Mouse (Mus musculus) cortical plate, adult 2 months (tissue): ENCODE results near the gene Lama5. TPM values are rescaled to one million over a fixed set of nuclear protein-coding genes. Genes with fewer than 3 reads are reported as not detected.

ENCODE experiments used
- H3K27ac ChIP-seq: fragments of 200-500 bp; 2 replicates; pipeline ENCODE4 v1.5.1; 2012; ENCODE audit warnings: low read length, control low read depth, inconsistent platforms; ENCODE audit not compliant: insufficient read depth
- H3K4me1 ChIP-seq: fragments of 200-500 bp; 2 replicates; pipeline ENCODE4 v1.6.1; 2011; ENCODE audit warnings: low read length; ENCODE audit not compliant: control insufficient read depth, insufficient read depth
- H3K4me3 ChIP-seq: fragments of 200-500 bp; 2 replicates; pipeline ENCODE4 v1.5.1; 2011; ENCODE audit warnings: mild to moderate bottlenecking, low read length, control low read depth; ENCODE audit not compliant: insufficient read depth
- CTCF ChIP-seq: fragments of 200-500 bp; IDR thresholded peaks from 2 replicates; pipeline ENCODE4 v1.5.1; 2011; ENCODE audit warnings: mild to moderate bottlenecking, control low read depth, low read length; ENCODE audit not compliant: insufficient read depth; ENCODE audit errors: extremely low read depth
- POLR2A ChIP-seq: fragments of 200-500 bp; IDR thresholded peaks from 2 replicates; pipeline ENCODE4 v1.6.1; 2011; ENCODE audit warnings: mild to moderate bottlenecking, low read length, control low read depth; ENCODE audit not compliant: insufficient read depth; ENCODE audit errors: extremely low read depth
- polyA plus RNA-seq: library from polyadenylated mRNA; depleted of rRNA; stranded (reverse); fragments of >200 nt; gene quantifications from 2 replicates; pipeline ENCODE4 v1.2.3, GENCODE M21; 2012

Gene Lama5
- polyA plus RNA-seq, 1 experiment = 6.0 TPM

DNA sequence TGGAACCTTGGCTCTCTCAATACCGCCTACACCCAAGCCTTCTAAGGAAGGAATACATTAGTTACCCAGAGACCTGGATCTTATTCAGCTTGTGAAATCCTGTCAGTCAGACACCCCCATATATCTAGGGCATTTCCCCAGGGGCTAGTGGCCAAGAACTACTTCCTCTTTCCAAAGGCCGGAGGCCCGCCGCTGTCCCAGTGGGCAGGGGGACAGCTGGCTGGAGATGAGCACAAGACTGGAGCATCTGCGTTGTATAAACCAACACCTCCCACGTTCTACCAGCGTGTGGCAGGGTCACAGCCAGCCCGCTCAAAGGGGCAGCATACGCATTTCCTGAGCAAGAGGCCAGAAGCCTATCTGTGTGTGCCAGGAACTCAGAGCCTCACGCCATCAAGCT is 22.9 kb downstream of the Lama5 start:
- Histone ChIP-seq H3K4me3 (no peak overlapping the region), H3K27ac (no peak overlapping the region), H3K4me1 (no peaks in the 10 kb centered on the region)
- TF ChIP-seq CTCF (no peak), POLR2A (no peak)

- TF ChIP-seq POLR2A (no peak), CTCF (no peak)
- H3K27ac ChIP-seq = no peak overlapping the region
- no peak overlapping the region for H3K4me3 ChIP-seq
- H3K4me1 ChIP-seq = no peaks in the 10 kb centered on the region
Observed at GRCm38 (mm10) chr2:180202263-180202662, 23.4 kb downstream of the Lama5 start.

DNA sequence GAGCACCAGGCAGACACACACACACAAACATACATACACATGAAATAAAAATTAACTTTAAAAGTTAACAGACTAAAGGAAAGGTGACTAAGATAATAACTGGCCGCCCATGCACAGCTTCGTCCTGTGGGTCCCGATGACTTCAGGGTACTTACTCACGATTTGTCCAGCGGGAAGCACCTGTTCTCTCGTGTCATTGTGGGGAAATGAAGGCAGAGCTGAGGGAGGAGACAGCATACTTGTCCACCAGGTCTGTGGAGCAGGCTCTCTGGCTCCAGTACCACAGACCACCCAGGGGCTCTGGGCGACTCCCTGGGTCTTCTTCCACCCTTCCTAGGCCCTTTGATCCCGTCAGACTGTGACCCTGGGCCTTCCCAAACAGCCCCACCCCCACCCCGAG is 24.4 kb downstream of the Lama5 start:
- TF ChIP-seq CTCF = no peak
- Histone ChIP-seq H3K4me1 (no peaks in the 10 kb centered on the region), H3K27ac (no peak overlapping the region), H3K4me3 (no peak overlapping the region)

DNA sequence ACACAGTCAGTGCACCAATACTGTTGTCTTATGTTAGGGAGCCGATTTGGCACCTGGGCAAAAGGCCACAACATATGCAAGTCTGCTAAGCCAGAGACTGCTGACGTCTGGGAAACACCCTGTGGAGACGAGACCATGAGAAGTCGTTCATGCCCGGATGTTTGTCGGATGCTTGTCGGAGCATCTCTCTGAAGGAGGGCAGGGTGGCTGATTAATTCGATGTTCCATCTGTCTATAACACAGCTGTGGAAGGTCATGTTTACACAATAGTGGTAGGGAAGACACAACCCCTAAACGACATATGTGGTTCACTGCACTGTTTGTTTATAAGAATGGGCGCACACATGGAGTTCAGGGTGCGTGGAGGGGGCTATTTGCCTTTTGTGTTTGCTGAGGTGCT is 25.0 kb downstream of the Lama5 start:
- TF ChIP-seq POLR2A (no peak), CTCF (no peak)
- no peak overlapping the region for H3K27ac ChIP-seq
- H3K4me3 ChIP-seq = no peak overlapping the region
- H3K4me1 ChIP-seq = no peaks in the 10 kb centered on the region

- TF ChIP-seq CTCF (no peak), POLR2A (no peak)
- Histone ChIP-seq H3K4me1 (no peaks in the 10 kb centered on the region), H3K27ac (no peak overlapping the region), H3K4me3 (no peak overlapping the region)
Observed at GRCm38 (mm10) chr2:180198782-180199181, 26.9 kb downstream of the Lama5 start.

DNA sequence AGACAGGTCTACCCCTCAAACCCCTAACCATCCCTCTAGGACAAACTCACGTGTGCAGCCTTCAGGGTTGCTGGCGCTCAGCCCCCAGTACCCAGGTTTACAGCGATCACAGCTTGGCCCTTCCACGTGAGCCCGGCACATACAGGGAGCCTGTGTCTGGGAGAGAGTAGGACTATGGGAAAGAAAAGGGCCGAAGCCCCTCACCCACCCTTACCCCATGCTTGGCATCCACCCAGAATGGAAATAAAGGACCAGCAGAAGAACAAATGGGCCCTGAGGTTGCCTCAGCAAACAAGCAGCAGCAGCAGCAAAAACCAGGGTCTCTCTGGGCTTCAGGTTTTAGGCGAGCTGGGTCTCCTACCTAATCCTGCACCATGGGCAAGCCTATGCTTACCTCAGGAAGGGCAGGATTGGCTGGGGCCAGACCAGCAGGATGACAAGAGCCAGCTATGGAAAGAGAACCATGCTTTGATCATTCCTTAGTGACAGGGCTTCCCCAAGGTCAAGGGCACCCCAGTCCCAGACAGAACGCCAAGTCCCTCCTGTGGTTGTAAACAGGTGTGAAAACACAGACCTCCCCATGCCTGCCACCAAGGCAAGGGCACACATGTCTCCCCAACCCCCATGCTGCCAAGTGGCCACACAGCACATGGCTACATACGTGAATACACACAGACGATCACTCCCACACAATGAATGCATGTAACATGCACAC is 28.2 kb downstream of the Lama5 start:
- no peak overlapping the region for H3K4me3 ChIP-seq
- no peaks in the 10 kb centered on the region for H3K4me1 ChIP-seq
- TF ChIP-seq CTCF = no peak
- TF ChIP-seq POLR2A = no peak
- no peak overlapping the region for H3K27ac ChIP-seq

DNA sequence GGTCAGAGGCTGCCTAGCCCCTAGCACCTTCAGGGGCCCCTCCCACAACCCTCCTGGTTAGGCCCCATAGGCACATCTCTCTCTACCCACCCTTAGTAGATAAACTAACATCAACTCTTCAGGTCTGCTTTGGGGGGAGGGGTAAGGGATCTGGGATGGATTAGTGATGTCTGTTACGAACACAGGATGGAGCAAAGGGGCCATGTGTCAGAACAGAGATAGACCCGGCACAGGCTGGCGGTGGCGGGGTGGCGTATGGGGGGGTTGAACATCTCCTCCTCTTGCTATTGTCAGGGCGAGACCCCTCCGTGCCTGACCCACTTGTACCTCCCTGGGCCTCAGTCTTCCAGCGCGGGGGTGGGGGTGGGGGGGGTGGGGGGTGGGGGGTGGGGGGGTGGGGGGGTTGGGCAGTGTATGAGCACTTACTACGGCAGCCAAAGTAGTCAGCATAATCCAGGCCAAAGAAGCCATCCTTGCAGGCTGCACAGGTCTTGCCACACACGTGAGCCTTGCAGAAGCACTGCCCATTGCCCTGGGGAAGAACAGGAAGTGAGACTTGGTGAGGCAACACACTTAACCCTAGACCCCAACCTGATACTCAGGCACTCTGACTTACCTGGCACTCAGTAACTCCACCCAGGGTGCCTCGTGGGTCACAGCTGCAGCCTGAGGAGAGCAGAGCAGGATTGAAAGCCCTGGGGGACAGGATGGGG is 28.9 kb downstream of the Lama5 start:
- no peak overlapping the region for H3K27ac ChIP-seq
- H3K4me3 ChIP-seq = no peak overlapping the region
- TF ChIP-seq CTCF (no peak), POLR2A (no peak)
- no peaks in the 10 kb centered on the region for H3K4me1 ChIP-seq

DNA sequence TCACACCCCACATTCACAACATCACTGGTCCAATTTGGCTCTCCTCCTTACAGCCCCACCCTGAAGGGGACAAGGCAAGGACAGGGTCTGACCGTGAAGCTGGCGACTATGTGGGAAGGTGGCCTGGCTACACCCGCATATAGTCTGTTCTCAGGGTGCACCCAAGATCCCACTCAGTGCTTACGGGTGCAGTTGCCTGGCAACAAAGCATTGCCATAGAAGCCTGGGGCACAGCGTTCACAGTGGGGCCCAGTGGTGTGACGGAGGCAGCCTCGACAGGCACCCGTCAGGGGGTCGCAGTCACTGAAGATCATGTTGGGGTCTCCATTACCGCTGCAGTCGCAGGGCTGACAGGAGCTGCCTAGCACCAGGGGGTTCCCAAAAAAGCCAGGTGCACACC is 38.3 kb downstream of the Lama5 start:
- no peak overlapping the region for H3K27ac ChIP-seq
- TF ChIP-seq CTCF (no peak), POLR2A (no peak; the same call in 1 of the 2 replicates)

DNA sequence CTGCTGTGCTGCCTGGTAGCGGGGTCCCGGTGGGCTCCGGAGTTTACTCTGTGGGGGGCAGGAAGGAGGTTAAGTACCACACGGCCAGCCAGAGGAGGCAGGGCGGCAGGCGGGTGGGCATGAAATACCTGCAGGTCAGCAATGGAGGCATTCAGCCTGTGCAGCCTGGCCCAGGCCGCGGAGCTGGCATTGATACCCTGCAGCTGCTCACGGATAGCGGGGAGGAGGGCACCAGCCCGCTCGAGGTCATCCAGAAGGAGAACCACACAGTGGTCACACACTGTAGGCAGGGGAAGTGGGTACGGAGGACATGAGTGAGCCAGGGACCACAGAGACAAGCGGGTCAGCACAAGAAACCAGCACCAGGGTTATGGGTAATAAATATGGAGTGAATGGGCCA is 40.0 kb downstream of the Lama5 start:
- Histone ChIP-seq H3K27ac (no peak overlapping the region), H3K4me3 (no peak overlapping the region), H3K4me1 (peaks cover 3% of the 10 kb centered on the region; the same call in 1 of the 2 replicates)
- no peak for TF ChIP-seq POLR2A
- no peak for TF ChIP-seq CTCF

More for the DNA sequence above, 38.3 kb downstream of the Lama5 start:
- Histone ChIP-seq H3K4me3 (no peak overlapping the region), H3K4me1 (peaks cover 3% of the 10 kb centered on the region; the same call in 1 of the 2 replicates)

- TF ChIP-seq POLR2A (no peak), CTCF (no peak)
- Histone ChIP-seq H3K4me1 (peaks cover 3% of the 10 kb centered on the region; the same call in 1 of the 2 replicates), H3K27ac (no peak overlapping the region), H3K4me3 (no peak overlapping the region)
Observed at GRCm38 (mm10) chr2:180184752-180185109, 40.9 kb downstream of the Lama5 start.
